Mouse (Mus musculus) heart, postnatal 36 days (tissue): ENCODE measurements around the gene Vmn1r167. TPM values are rescaled to one million over a fixed set of nuclear protein-coding genes. Genes with fewer than 3 reads are reported as not detected.
"Not testable (repeated sequence)": the region's sequence is repeated elsewhere in the genome, so short reads cannot be mapped to it uniquely, and the experiment has no call there.

ENCODE experiments used
- DNase-seq, 2 experiments: peaks; one replicate each; pipeline ENCODE4 v3.0.0; 2021 to 2022
- intact Hi-C: fragments of 180-260 bp; cut with DNase I; formaldehyde crosslinking; loops from one replicate; pipeline ENCODE4 v1.15.1; 2025
- total RNA-seq, 2 experiments: library from RNA; stranded (reverse); gene quantifications; 2 replicates each; pipeline ENCODE4 v1.2.3; 2021

Gene Vmn1r167
- not detected for total RNA-seq

GRCm38 (mm10) chr7:23507106-23507505 is at the start of gene Vmn1r167:
TSS of gene Vmn1r167 (minus strand) at chr7:23507206.
- DNase-seq, intact Hi-C loops: not testable (repeated sequence)

- intact Hi-C loops, DNase-seq: not testable (repeated sequence)
Observed at GRCm38 (mm10) chr7:23539432-23539831, 32.4 kb upstream of the Vmn1r167 start, which contains the start of gene Vmn1r168. TSS of gene Vmn1r168 (plus strand) at chr7:23539732.

- DNase-seq, intact Hi-C loops: not testable (repeated sequence)
Observed at GRCm38 (mm10) chr7:23472886-23473285, 34.1 kb downstream of the Vmn1r167 start.

- intact Hi-C loops, result not testable (repeated sequence)
Observed at GRCm38 (mm10) chr7:23470832-23471231, 36.2 kb downstream of the Vmn1r167 start.

GRCm38 (mm10) chr7:23470201-23470600 is 36.8 kb downstream of the Vmn1r167 start:
- DNase-seq, intact Hi-C loops: not testable (repeated sequence)

More at GRCm38 (mm10) chr7:23470832-23471231, 36.2 kb downstream of the Vmn1r167 start:
- not testable (repeated sequence) for DNase-seq

Other genes with a start within 250 kb of the Vmn1r167 start
- gene Gm6902, start 228.3 kb downstream of the Vmn1r167 start, total RNA-seq, result not detected
- not detected for gene Nlrp4e, start 206.0 kb downstream of the Vmn1r167 start, total RNA-seq
- gene Nlrp5, start 121.3 kb downstream of the Vmn1r167 start, total RNA-seq, result under 1 TPM in 1 of 2 experiments, not detected in 1; 0.22 TPM
- not detected for gene Vmn1r168, start 32.5 kb upstream of the Vmn1r167 start, total RNA-seq
- gene Vmn1r169, start 68.3 kb upstream of the Vmn1r167 start, total RNA-seq, result not detected
- gene Vmn1r170, start 99.0 kb upstream of the Vmn1r167 start, total RNA-seq, result not detected
- not detected for gene Vmn1r171, start 123.5 kb upstream of the Vmn1r167 start, total RNA-seq
- not detected for gene Vmn1r172, start 151.1 kb upstream of the Vmn1r167 start, total RNA-seq
- gene Vmn1r173, start 193.5 kb upstream of the Vmn1r167 start, total RNA-seq, result not detected
- gene Vmn1r174, start 245.1 kb upstream of the Vmn1r167 start, total RNA-seq, result not detected